Mouse (Mus musculus) heart, adult 2 months (tissue): ENCODE results near the gene Pde4c.

ENCODE experiments used
- CTCF ChIP-seq: fragments of 200-600 bp; IDR thresholded peaks from 2 replicates; pipeline ENCODE4 v1.8.1; 2022; ENCODE audit warnings: antibody characterized with exemption, mild to moderate bottlenecking, moderate library complexity
- POLR2A ChIP-seq: fragments of 200-500 bp; IDR thresholded peaks from 2 replicates; pipeline ENCODE4 v1.6.1; 2011; ENCODE audit warnings: mild to moderate bottlenecking, low read depth, low read length, control low read depth; ENCODE audit not compliant: insufficient read depth

- TF ChIP-seq CTCF (no peak), POLR2A (no peak)
These were observed 33.0 kb downstream of the Pde4c start for GRCm38 (mm10) chr8:70756476-70757040.
